Comparison of ENCODE assay signal across 10 mouse cellular contexts in the genomic region with DNA sequence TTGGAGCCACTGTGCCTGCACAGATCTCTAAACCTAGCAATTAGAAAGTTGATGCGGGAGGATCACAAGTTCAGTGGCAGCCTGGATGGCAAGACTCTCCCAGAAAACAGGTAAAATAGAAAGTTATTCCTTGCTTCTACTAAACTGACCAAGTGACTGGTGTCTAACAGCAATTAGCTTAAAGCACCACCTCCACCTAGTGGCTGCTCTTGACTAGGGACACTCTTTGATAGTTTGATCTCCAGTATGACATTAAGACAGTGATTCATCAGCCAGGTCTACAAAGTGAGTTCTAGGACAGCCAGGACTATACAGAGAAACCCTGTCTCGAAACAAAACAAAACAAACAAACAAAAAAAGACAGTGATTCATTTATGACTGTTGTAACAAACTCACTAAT. TPM values are rescaled to one million over a fixed set of nuclear protein-coding genes. Genes with fewer than 3 reads are reported as not detected.
DNase-seq lines count a peak whose midpoint lies in the region; ATAC-seq lines count a peak whose summit lies in the region.
"Had no signal": no experiment of that assay in that cellular context is flagged by ENCODE, and none has a peak within 500 bp of the region (broad histone marks: within the 10 kb centered on the region; RNA-seq: fewer than 3 reads in every experiment).

No protein-coding gene starts in this region.

- H3K27ac ChIP-seq in hindbrain, embryonic 11.5 days (ENCODE audit: low read depth, low read length), result no peak overlapping the region
- H3K27ac ChIP-seq in hindbrain, embryonic 12.5 days, result no peak overlapping the region
- H3K27ac ChIP-seq: hindbrain, embryonic 15.5 days had no signal

- no peaks in the 10 kb centered on the region for H3K36me3 ChIP-seq in hindbrain, embryonic 11.5 days (ENCODE audit: control insufficient read depth, insufficient read depth, low read length)
- H3K36me3 ChIP-seq in hindbrain, embryonic 12.5 days, result no peaks in the 10 kb centered on the region
- H3K36me3 ChIP-seq: hindbrain, embryonic 15.5 days had no signal

- WGBS in hindbrain, embryonic 11.5 days, result 58% methylated on average over 2 of the region's 2 CpGs
- WGBS in hindbrain, embryonic 12.5 days, result 55% methylated on average over 2 of the region's 2 CpGs

- no peaks in the 10 kb centered on the region for H3K9me3 ChIP-seq in hindbrain, embryonic 11.5 days (ENCODE audit: control insufficient read depth, low read length)
- no peaks in the 10 kb centered on the region for H3K9me3 ChIP-seq in hindbrain, embryonic 12.5 days (replicated peaks)
- H3K9me3 ChIP-seq: hindbrain, embryonic 15.5 days had no signal

- ATAC-seq in hindbrain, embryonic 11.5 days (ENCODE audit: low FRiP score), result no peak
- no peak for ATAC-seq in hindbrain, embryonic 12.5 days (ENCODE audit: low FRiP score)

- no peaks in the 10 kb centered on the region for H3K27me3 ChIP-seq in hindbrain, embryonic 11.5 days (ENCODE audit: control insufficient read depth, insufficient read depth, low read length)
- H3K27me3 ChIP-seq in hindbrain, embryonic 12.5 days, result no peaks in the 10 kb centered on the region

- peak; percentile 27 for DNase-seq in hindbrain, embryonic 11.5 days (ENCODE audit: low spot score)
- peak; percentile 13 for DNase-seq in CD4-positive helper T cell, adult 2 months (ENCODE audit: low read depth, low spot score)
- peak; percentile 78 for DNase-seq in ZHBTc4 (ENCODE audit: low read depth, low spot score)
- DNase-seq in kidney, postnatal 14 days, result peak; percentile 36
- DNase-seq in neural tube, embryonic 10.5 days (ENCODE audit: extremely low spot score, low spot score), result no peak
- no peak for DNase-seq in cerebellum, adult 9-11 months
- no peak for DNase-seq in urinary bladder, postnatal 36 days (ENCODE audit: low spot score in 2 of 2)

- H3K4me3 ChIP-seq in hindbrain, embryonic 11.5 days (ENCODE audit: low read depth, low read length), result no peak overlapping the region
- H3K4me3 ChIP-seq in hindbrain, embryonic 12.5 days, result no peak overlapping the region
- H3K4me3 ChIP-seq: hindbrain, embryonic 15.5 days; myocyte had no signal

- no peaks in the 10 kb centered on the region for H3K4me1 ChIP-seq in hindbrain, embryonic 11.5 days (replicated peaks; ENCODE audit: control insufficient read depth, insufficient read depth, low read length)
- H3K4me1 ChIP-seq in hindbrain, embryonic 12.5 days, result peaks cover 2% of the 10 kb centered on the region; the same call in 1 of the 2 replicates

- H3K9ac ChIP-seq in hindbrain, embryonic 11.5 days (ENCODE audit: low read depth, low read length), result no peak overlapping the region
- H3K9ac ChIP-seq in hindbrain, embryonic 12.5 days, result no peak overlapping the region
- H3K9ac ChIP-seq: hindbrain, embryonic 15.5 days had no signal

- H3K4me2 ChIP-seq in hindbrain, embryonic 11.5 days (replicated peaks; ENCODE audit: low read depth, low read length), result no peak overlapping the region
- no peak overlapping the region for H3K4me2 ChIP-seq in hindbrain, embryonic 12.5 days (replicated peaks)
- H3K4me2 ChIP-seq: hindbrain, embryonic 15.5 days had no signal

RNA-seq across cellular contexts. Expression of gene Arl1, which starts 5.3 kb away (rescaled TPM):
- polyA plus RNA-seq in hindbrain, embryonic 11.5 days (2014; fragmentation: Nextera tagmentation; extraction: Ambion mirVana), result 161 and 167 TPM in 2 replicates
- polyA plus RNA-seq in hindbrain, embryonic 12.5 days (2016; fragmentation: Nextera tagmentation; extraction: Ambion mirVana), result 144 and 149 TPM in 2 replicates

RNA-seq across cellular contexts. Expression of gene Spic, which starts 40.5 kb away (rescaled TPM):
- not detected in 2 replicates for polyA plus RNA-seq in hindbrain, embryonic 11.5 days (2014; fragmentation: Nextera tagmentation; extraction: Ambion mirVana)
- not detected in 2 replicates for polyA plus RNA-seq in hindbrain, embryonic 12.5 days (2016; fragmentation: Nextera tagmentation; extraction: Ambion mirVana)
- polyA plus RNA-seq: hindbrain, embryonic 15.5 days; myocyte had no signal

Comparison
In these comparisons a context has a peak if more than half of its experiments do, and no peak if none do; other contexts are left out.
1. DNase-seq: peak in hindbrain, embryonic 11.5 days (single experiment), CD4-positive helper T cell, adult 2 months (single experiment), ZHBTc4 (single experiment) and kidney, postnatal 14 days (single experiment); none in neural tube, embryonic 10.5 days (single experiment), cerebellum, adult 9-11 months (single experiment) and urinary bladder, postnatal 36 days (0 of 2).